Mouse (Mus musculus) testis, adult 2 months (tissue): ENCODE measurements around the gene Ube2f. TPM values are rescaled to one million over a fixed set of nuclear protein-coding genes. Genes with fewer than 3 reads are reported as not detected.
A peak's percentile ranks its signal among the peaks of the same experiment; 100 is the strongest.

Experiments used
- H3K27ac ChIP-seq: fragments of 200-500 bp; 2 replicates; pipeline ENCODE4 v1.5.1; 2012; ENCODE audit warnings: low read depth, low read length; ENCODE audit not compliant: control insufficient read depth, insufficient read depth
- H3K27me3 ChIP-seq: fragments of 200-500 bp; 2 replicates; pipeline ENCODE4 v1.6.1; 2012; ENCODE audit warnings: mild to moderate bottlenecking, low read length, moderate library complexity; ENCODE audit not compliant: control insufficient read depth, insufficient read depth
- H3K36me3 ChIP-seq: fragments of 200-500 bp; 2 replicates; pipeline ENCODE4 v1.6.1; 2012; ENCODE audit warnings: mild to moderate bottlenecking, low read length; ENCODE audit not compliant: control insufficient read depth, insufficient read depth
- H3K4me1 ChIP-seq: fragments of 200-500 bp; 2 replicates; pipeline ENCODE4 v1.6.1; 2012; ENCODE audit warnings: low read length; ENCODE audit not compliant: control insufficient read depth, insufficient read depth
- H3K4me3 ChIP-seq: fragments of 200-500 bp; 2 replicates; pipeline ENCODE4 v1.5.1; 2012; ENCODE audit warnings: low read depth, mild to moderate bottlenecking, low read length, moderate library complexity, mixed read lengths; ENCODE audit not compliant: control insufficient read depth
- CTCF ChIP-seq: fragments of 200-500 bp; IDR thresholded peaks from 2 replicates; pipeline ENCODE4 v1.5.1; 2012; ENCODE audit warnings: low read depth, mild to moderate bottlenecking, inconsistent platforms, low read length, moderate library complexity; ENCODE audit not compliant: control insufficient read depth, insufficient read depth, insufficient replicate concordance
- POLR2A ChIP-seq: fragments of 200-500 bp; IDR thresholded peaks from 2 replicates; pipeline ENCODE4 v1.6.1; 2012; ENCODE audit warnings: low read depth, mild to moderate bottlenecking, inconsistent platforms, low read length, moderate library complexity; ENCODE audit not compliant: control insufficient read depth
- polyA plus RNA-seq: library from polyadenylated mRNA; depleted of rRNA; stranded (reverse); fragments of >200 nt; gene quantifications from 2 replicates; pipeline ENCODE4 v1.2.3, GENCODE M21; 2012

Ube2f gene
- polyA plus RNA-seq, 1 experiment, result 159 TPM

- Histone ChIP-seq H3K4me3 (peak overlapping the region; percentile 93), H3K27me3 (no peaks in the 10 kb centered on the region), H3K4me1 (peaks cover 8% of the 10 kb centered on the region), H3K27ac (peak overlapping the region; percentile 26; the same call in 1 of the 2 replicates), H3K36me3 (peaks cover 1% of the 10 kb centered on the region; the same call in 1 of the 2 replicates)
- TF ChIP-seq CTCF (no peak), POLR2A (no peak)
Observed at GRCm38 (mm10) chr1:91251148-91251650, 1.1 kb downstream of the Ube2f start.

GRCm38 (mm10) chr1:91251927-91252326, 1.8 kb downstream of the Ube2f start:
- TF ChIP-seq POLR2A (no peak), CTCF (no peak)
- Histone ChIP-seq H3K36me3 (peaks cover 1% of the 10 kb centered on the region; the same call in 1 of the 2 replicates), H3K27ac (no peak overlapping the region), H3K4me3 (no peak overlapping the region), H3K27me3 (no peaks in the 10 kb centered on the region), H3K4me1 (peaks cover 8% of the 10 kb centered on the region)

- peaks cover 1% of the 10 kb centered on the region for H3K36me3 ChIP-seq
- no peaks in the 10 kb centered on the region for H3K4me1 ChIP-seq
- no peak overlapping the region for H3K27ac ChIP-seq
- no peaks in the 10 kb centered on the region for H3K27me3 ChIP-seq
- no peak for TF ChIP-seq CTCF
- no peak for TF ChIP-seq POLR2A
- no peak overlapping the region for H3K4me3 ChIP-seq
Observed at GRCm38 (mm10) chr1:91257918-91258317, 7.8 kb downstream of the Ube2f start.

GRCm38 (mm10) chr1:91259794-91260193, 9.7 kb downstream of the Ube2f start:
- H3K27ac ChIP-seq, result no peak overlapping the region
- peaks cover 1% of the 10 kb centered on the region for H3K36me3 ChIP-seq
- no peaks in the 10 kb centered on the region for H3K27me3 ChIP-seq
- H3K4me3 ChIP-seq, result no peak overlapping the region
- H3K4me1 ChIP-seq, result no peaks in the 10 kb centered on the region
- TF ChIP-seq POLR2A (no peak), CTCF (no peak)

GRCm38 (mm10) chr1:91262508-91262907, 12.4 kb downstream of the Ube2f start:
- TF ChIP-seq POLR2A, result no peak
- no peak for TF ChIP-seq CTCF
- Histone ChIP-seq H3K27ac (no peak overlapping the region), H3K36me3 (no peaks in the 10 kb centered on the region; the same call in 1 of the 2 replicates), H3K27me3 (no peaks in the 10 kb centered on the region), H3K4me3 (no peak overlapping the region), H3K4me1 (no peaks in the 10 kb centered on the region)

GRCm38 (mm10) chr1:91272260-91272659, 22.2 kb downstream of the Ube2f start:
- TF ChIP-seq CTCF, result no peak
- TF ChIP-seq POLR2A, result no peak
- H3K27me3 ChIP-seq, result no peaks in the 10 kb centered on the region
- H3K27ac ChIP-seq, result no peak overlapping the region

GRCm38 (mm10) chr1:91276581-91276980, 26.5 kb downstream of the Ube2f start:
- H3K4me1 ChIP-seq, result no peaks in the 10 kb centered on the region
- TF ChIP-seq CTCF (no peak), POLR2A (no peak)
- no peaks in the 10 kb centered on the region; the same call in 1 of the 2 replicates for H3K36me3 ChIP-seq
- H3K27ac ChIP-seq, result no peak overlapping the region
- no peak overlapping the region for H3K4me3 ChIP-seq
- no peaks in the 10 kb centered on the region for H3K27me3 ChIP-seq

More at GRCm38 (mm10) chr1:91272260-91272659, 22.2 kb downstream of the Ube2f start:
- H3K36me3 ChIP-seq, result no peaks in the 10 kb centered on the region; the same call in 1 of the 2 replicates
- no peaks in the 10 kb centered on the region for H3K4me1 ChIP-seq
- H3K4me3 ChIP-seq, result no peak overlapping the region
